9 mouse cellular contexts compared by ENCODE assay signal in the genomic region with DNA sequence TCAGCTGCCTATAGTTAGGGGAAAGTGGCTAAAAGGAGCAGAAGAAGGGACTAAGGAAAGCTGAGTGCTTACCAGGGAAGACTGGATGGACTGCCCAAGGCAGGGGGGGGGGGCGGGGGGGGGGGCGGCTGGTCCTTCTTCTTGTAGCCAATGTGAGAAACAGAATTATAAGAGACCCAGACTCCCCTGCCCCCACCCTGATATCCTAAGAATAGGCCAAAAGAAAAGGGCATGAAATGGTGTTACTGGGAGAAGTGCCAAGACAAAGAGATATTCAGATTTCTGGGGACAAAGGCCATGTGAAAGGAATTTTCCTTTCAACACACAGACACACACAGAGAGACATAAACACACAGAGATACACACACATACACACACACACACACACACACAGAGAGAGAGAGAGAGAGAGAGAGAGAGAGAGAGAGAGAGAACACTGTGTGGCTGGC.
DNase-seq lines count a peak whose midpoint lies in the region; ATAC-seq and TF ChIP-seq lines count a peak whose summit lies in the region.
"Had no signal": no experiment of that assay in that cellular context is flagged by ENCODE, and none has a peak within 500 bp of the region (broad histone marks: within the 10 kb centered on the region; RNA-seq: fewer than 3 reads in every experiment).

No protein-coding gene starts in this region.

- DNase-seq in adrenal gland, adult 2 months: peak; percentile 29
- DNase-seq in adrenal gland, postnatal 4 days (ENCODE audit: low spot score in 2 of 2): no peak
- DNase-seq in embryonic facial prominence, embryonic 10.5 days (ENCODE audit: low spot score): peak; percentile 26
- peak; percentile 55 for DNase-seq in hindbrain, embryonic 14.5 days (ENCODE audit: low spot score)
- DNase-seq in gastrocnemius, postnatal 14 days: no peak
- DNase-seq in left cerebral cortex, adult 2 months (ENCODE audit: extremely low spot score in 1 of 2, low spot score in 2 of 2): no peak

- peaks cover 16% of the 10 kb centered on the region for H3K4me1 ChIP-seq in embryonic facial prominence, embryonic 10.5 days
- H3K4me1 ChIP-seq in hindbrain, embryonic 14.5 days (replicated peaks; ENCODE audit: control insufficient read depth, insufficient read depth, low read length): peaks cover 6% of the 10 kb centered on the region
- no peaks in the 10 kb centered on the region; the same call in 1 of the 2 replicates for H3K4me1 ChIP-seq in liver, embryonic 16.5 days (ENCODE audit: control insufficient read depth, low read depth, low read length)
- peaks cover 23% of the 10 kb centered on the region for H3K4me1 ChIP-seq in stomach, embryonic 16.5 days (ENCODE audit: control insufficient read depth, insufficient read depth, low read length)
- H3K4me1 ChIP-seq: megakaryocyte, embryonic 14.5 days had no signal

- no peak for TF ChIP-seq CTCF in left cerebral cortex, adult 2 months (IDR thresholded peaks at IDR 0.05)

- H3K9ac ChIP-seq in hindbrain, embryonic 14.5 days: no peak overlapping the region
- H3K9ac ChIP-seq in liver, embryonic 16.5 days (ENCODE audit: low read depth, low read length): no peak overlapping the region
- no peak overlapping the region for H3K9ac ChIP-seq in stomach, embryonic 16.5 days (ENCODE audit: low read length)

- peak; percentile 53; the same call in 1 of the 2 replicates for ATAC-seq in hindbrain, embryonic 14.5 days (ENCODE audit: low FRiP score)
- peak; percentile 64 for ATAC-seq in liver, embryonic 16.5 days (ENCODE audit: low read depth)
- ATAC-seq in stomach, embryonic 16.5 days (ENCODE audit: insufficient read depth, low FRiP score): peak; percentile 83

- no peaks in the 10 kb centered on the region for H3K9me3 ChIP-seq in embryonic facial prominence, embryonic 10.5 days
- no peaks in the 10 kb centered on the region for H3K9me3 ChIP-seq in hindbrain, embryonic 14.5 days (ENCODE audit: control insufficient read depth, low read length)
- H3K9me3 ChIP-seq in liver, embryonic 16.5 days (replicated peaks; ENCODE audit: control insufficient read depth, low read length): no peaks in the 10 kb centered on the region
- H3K9me3 ChIP-seq in stomach, embryonic 16.5 days (replicated peaks; ENCODE audit: control insufficient read depth, low read length): no peaks in the 10 kb centered on the region

- WGBS in embryonic facial prominence, embryonic 10.5 days: 22% methylated on average over 2 of the region's 2 CpGs
- no CpG with 5 or more reads among the region's 2 CpGs for whole genome bisulfite sequencing in hindbrain, embryonic 14.5 days
- no CpG with 5 or more reads among the region's 2 CpGs for WGBS in liver, embryonic 16.5 days (ENCODE audit: insufficient replicate concordance)
- 20% methylated on average over 1 of the region's 2 CpGs for WGBS in stomach, embryonic 16.5 days

- no peak overlapping the region for H3K4me2 ChIP-seq in hindbrain, embryonic 14.5 days (replicated peaks)
- no peak overlapping the region for H3K4me2 ChIP-seq in liver, embryonic 16.5 days (ENCODE audit: low read depth, low read length)
- H3K4me2 ChIP-seq in stomach, embryonic 16.5 days (ENCODE audit: low read depth, low read length): no peak overlapping the region

- no peaks in the 10 kb centered on the region for H3K36me3 ChIP-seq in embryonic facial prominence, embryonic 10.5 days (replicated peaks)
- no peaks in the 10 kb centered on the region for H3K36me3 ChIP-seq in hindbrain, embryonic 14.5 days (replicated peaks; ENCODE audit: control insufficient read depth, insufficient read depth)
- H3K36me3 ChIP-seq in liver, embryonic 16.5 days (ENCODE audit: control insufficient read depth, insufficient read depth): no peaks in the 10 kb centered on the region
- no peaks in the 10 kb centered on the region for H3K36me3 ChIP-seq in stomach, embryonic 16.5 days (ENCODE audit: control insufficient read depth, insufficient read depth, low read length)

- no peaks in the 10 kb centered on the region for H3K27me3 ChIP-seq in embryonic facial prominence, embryonic 10.5 days (replicated peaks; ENCODE audit: low read depth, poor library complexity, severe bottlenecking)
- no peaks in the 10 kb centered on the region for H3K27me3 ChIP-seq in hindbrain, embryonic 14.5 days (ENCODE audit: control insufficient read depth, insufficient read depth, low read length)
- H3K27me3 ChIP-seq in liver, embryonic 16.5 days (ENCODE audit: control insufficient read depth, insufficient read depth, low read depth, low read length): no peaks in the 10 kb centered on the region
- H3K27me3 ChIP-seq in stomach, embryonic 16.5 days (ENCODE audit: control insufficient read depth, insufficient read depth, low read length): no peaks in the 10 kb centered on the region
- H3K27me3 ChIP-seq: megakaryocyte, embryonic 14.5 days had no signal

- intact Hi-C loops in gastrocnemius, postnatal 14 days (cut with DNase I; ENCODE audit: low total_unique reads): no loop called here
- intact Hi-C loops in left cerebral cortex, adult 2 months (cut with DNase I): no loop called here

- H3K27ac ChIP-seq in embryonic facial prominence, embryonic 10.5 days (replicated peaks): peak overlapping the region; percentile 75
- 0 out of 2 replicates have a peak overlapping the region, but pooled peaks have one; percentile 17 for H3K27ac ChIP-seq in hindbrain, embryonic 14.5 days
- H3K27ac ChIP-seq in liver, embryonic 16.5 days (ENCODE audit: low read length): no peak overlapping the region
- peak overlapping the region; percentile 95 for H3K27ac ChIP-seq in stomach, embryonic 16.5 days (ENCODE audit: low read length)
- H3K27ac ChIP-seq in left cerebral cortex, adult 2 months: no peak overlapping the region

- no peak overlapping the region for H3K4me3 ChIP-seq in embryonic facial prominence, embryonic 10.5 days
- H3K4me3 ChIP-seq in hindbrain, embryonic 14.5 days (replicated peaks; ENCODE audit: low read length): no peak overlapping the region
- H3K4me3 ChIP-seq in liver, embryonic 16.5 days (ENCODE audit: low read depth, low read length): no peak overlapping the region
- no peak overlapping the region for H3K4me3 ChIP-seq in stomach, embryonic 16.5 days (replicated peaks; ENCODE audit: low read length)
- H3K4me3 ChIP-seq in left cerebral cortex, adult 2 months: no peak overlapping the region
- H3K4me3 ChIP-seq: megakaryocyte, embryonic 14.5 days had no signal

Comparison
In these comparisons a context has a peak if more than half of its experiments do, and no peak if none do; other contexts are left out.
1. DNase-seq: peak in adrenal gland, adult 2 months (single experiment), embryonic facial prominence, embryonic 10.5 days (single experiment) and hindbrain, embryonic 14.5 days (single experiment); none in adrenal gland, postnatal 4 days (0 of 2), gastrocnemius, postnatal 14 days (single experiment) and left cerebral cortex, adult 2 months (0 of 2).
2. H3K27ac ChIP-seq: peak in embryonic facial prominence, embryonic 10.5 days (single experiment), hindbrain, embryonic 14.5 days (single experiment) and stomach, embryonic 16.5 days (single experiment); none in liver, embryonic 16.5 days (single experiment) and left cerebral cortex, adult 2 months (single experiment).
3. Peak in every context shown above with its lines, with median percentiles within 50 percentile points of each other: ATAC-seq.